Mouse (Mus musculus) C2C12 (cell line): Measurements from ENCODE around the gene Abhd14a.

Source experiments
- CTCF ChIP-seq: IDR thresholded peaks from one replicate; pipeline ENCODE4 v1.5.1; 2011; ENCODE audit not compliant: control insufficient read depth, insufficient read depth, insufficient read length
- MYOD1 ChIP-seq: IDR thresholded peaks from one replicate; pipeline ENCODE4 v1.6.1; 2011; ENCODE audit warnings: low read depth; ENCODE audit not compliant: control insufficient read depth, insufficient read length

GRCm38 (mm10) chr9:106473753-106474105 is 26.3 kb upstream of the Abhd14a start:
- TF ChIP-seq CTCF: no peak
- no peak for TF ChIP-seq MYOD1
